Mouse (Mus musculus) left cerebral cortex, adult 2 months (tissue): Measurements from ENCODE around the gene Atg4c. TPM values are rescaled to one million over a fixed set of nuclear protein-coding genes. Genes with fewer than 3 reads are reported as not detected.

Source experiments
- DNase-seq, 2 experiments: peaks; one replicate each; pipeline ENCODE4 v3.0.0; 2021 to 2022; ENCODE audit warnings: low spot score in 2 of 2, mixed read lengths in 1 of 2; ENCODE audit errors: extremely low spot score in 1 of 2
- H3K27ac ChIP-seq: fragments of 200-600 bp; 2 replicates; pipeline ENCODE4 v1.8.1; 2022
- H3K4me3 ChIP-seq: fragments of 200-600 bp; 2 replicates; pipeline ENCODE4 v1.8.1; 2022
- CTCF ChIP-seq: fragments of 200-600 bp; IDR thresholded peaks from 2 replicates; pipeline ENCODE4 v1.8.1; 2022; ENCODE audit warnings: antibody characterized with exemption, mild to moderate bottlenecking, moderate library complexity
- intact Hi-C: fragments of 180-260 bp; cut with DNase I; formaldehyde crosslinking; loops from one replicate; pipeline ENCODE4 v1.15.1; 2025
- total RNA-seq, 2 experiments: library from RNA; stranded (reverse); gene quantifications; 2 replicates each; pipeline ENCODE4 v1.2.3; 2021

The Atg4c gene
- total RNA-seq, 2 experiments from 2014 or later = 44.8 to 46.8 TPM

- no peak for DNase-seq
- H3K4me3 ChIP-seq = no peak overlapping the region
- H3K27ac ChIP-seq = no peak overlapping the region
- no peak for TF ChIP-seq CTCF
- intact Hi-C loops = no loop called here
Measured at GRCm38 (mm10) chr4:99273466-99273865, 79.7 kb downstream of the Atg4c start.

DNA sequence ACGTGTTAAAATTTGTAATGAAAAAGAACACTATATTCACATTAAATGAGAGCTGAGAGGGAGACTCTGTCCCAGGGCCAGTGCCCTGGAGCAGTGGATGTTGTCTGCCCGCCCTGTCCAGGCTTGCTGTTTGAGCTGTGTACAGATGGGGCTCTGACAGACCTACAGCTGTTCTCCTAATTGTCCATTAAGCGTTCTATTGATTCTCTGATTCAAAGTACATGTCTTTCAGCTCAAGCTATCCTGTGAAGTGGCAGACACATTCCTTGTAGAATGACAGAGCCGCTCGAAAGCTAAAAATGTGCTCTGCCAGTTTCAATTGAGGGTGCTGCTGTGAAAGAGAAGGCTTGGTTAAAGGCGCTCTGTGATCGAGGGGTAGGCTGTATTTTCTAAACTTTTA lies 80.2 kb downstream of the Atg4c start:
- H3K27ac ChIP-seq = no peak overlapping the region
- intact Hi-C loops = no loop called here

GRCm38 (mm10) chr4:99278876-99279275 lies 85.1 kb downstream of the Atg4c start:
- intact Hi-C loops = no loop called here
- Histone ChIP-seq H3K4me3 (no peak overlapping the region), H3K27ac (no peak overlapping the region)
- TF ChIP-seq CTCF = no peak
- DNase-seq = no peak

More for the DNA sequence above, 80.2 kb downstream of the Atg4c start:
- H3K4me3 ChIP-seq = no peak overlapping the region
- DNase-seq = no peak
- TF ChIP-seq CTCF = no peak

GRCm38 (mm10) chr4:99281711-99282110 lies 88.0 kb downstream of the Atg4c start:
- Histone ChIP-seq H3K27ac (no peak overlapping the region), H3K4me3 (no peak overlapping the region)
- TF ChIP-seq CTCF = no peak
- intact Hi-C loops = no loop called here
- no peak for DNase-seq

- TF ChIP-seq CTCF = no peak
- DNase-seq = no peak
- intact Hi-C loops = no loop called here
- Histone ChIP-seq H3K27ac (no peak overlapping the region), H3K4me3 (no peak overlapping the region)
Measured at GRCm38 (mm10) chr4:99289286-99289685, 95.6 kb downstream of the Atg4c start.

DNA sequence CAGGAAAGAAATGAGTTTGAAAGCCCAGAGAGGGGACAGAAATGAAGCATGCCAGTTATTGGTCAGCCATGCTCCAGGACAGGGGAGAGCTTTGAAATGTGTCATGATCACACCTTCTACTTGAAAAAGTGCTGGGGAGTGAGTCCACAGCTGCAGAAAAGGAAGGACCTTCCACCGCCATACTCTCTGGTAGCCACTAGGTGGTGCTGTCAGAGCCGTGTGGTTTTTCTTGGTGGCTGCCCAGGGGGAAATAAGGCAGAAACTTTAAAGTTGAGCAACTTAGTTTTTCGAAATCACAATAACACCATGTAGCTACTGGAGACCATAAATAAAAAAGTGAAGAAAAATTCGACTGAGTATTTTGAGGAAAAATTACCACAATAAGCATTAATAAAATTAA lies 104.9 kb downstream of the Atg4c start:
- Histone ChIP-seq H3K4me3 (no peak overlapping the region), H3K27ac (no peak overlapping the region)
- DNase-seq = peak in 1 of 2 experiments; percentile 41
- TF ChIP-seq CTCF = peak; percentile 92
- intact Hi-C loops = no loop called here

DNA sequence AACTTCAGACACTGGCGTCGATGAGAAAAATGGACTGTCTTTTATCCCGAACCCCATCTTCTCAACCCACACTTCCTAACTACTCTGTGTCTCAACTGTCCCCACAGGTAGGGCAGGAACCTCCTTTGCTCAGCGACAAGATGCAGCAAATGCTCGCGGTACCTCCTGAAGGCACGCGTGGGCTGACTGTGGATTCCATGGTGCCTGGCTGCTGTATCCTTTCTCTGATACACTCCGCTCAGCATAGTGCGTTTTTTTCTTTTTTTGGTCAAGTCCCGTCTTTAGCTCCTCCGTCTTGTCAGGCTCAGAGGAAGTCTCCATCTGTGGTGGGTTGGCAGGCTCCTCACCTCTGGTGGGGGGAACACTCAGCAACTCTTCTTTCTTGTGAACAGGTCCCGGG lies 111.1 kb downstream of the Atg4c start:
- intact Hi-C loops = no loop called here
- no peak for DNase-seq
- Histone ChIP-seq H3K4me3 (no peak overlapping the region), H3K27ac (no peak overlapping the region)
- TF ChIP-seq CTCF = no peak

Other genes starting within 250 kb of the Atg4c start
- gene Angptl3, start 163.0 kb upstream of the Atg4c start, total RNA-seq = under 1 TPM in 1 of 2 experiments, not detected in 1; 0.42 TPM
- gene Dock7, start 73.0 kb upstream of the Atg4c start, total RNA-seq = 10 to 100 TPM; 44.9 to 46.1 TPM
- gene Gm12689, start 102.0 kb downstream of the Atg4c start, total RNA-seq = 1 to 10 TPM in 1 of 2 experiments, under 1 TPM in 1; 0.84 to 1.3 TPM